Mouse (Mus musculus) adrenal gland, adult 18-20 months (tissue): Measurements from ENCODE around the gene Pcnx3. TPM values are rescaled to one million over a fixed set of nuclear protein-coding genes. Genes with fewer than 3 reads are reported as not detected.

Source experiments
- DNase-seq, 2 experiments: peaks; one replicate each; pipeline ENCODE4 v3.0.0; 2021 to 2022; ENCODE audit warnings: low spot score in 2 of 2
- total RNA-seq, 2 experiments: library from RNA; stranded (reverse); gene quantifications; 1 replicate in 1 of 2; 2 replicates in 1 of 2; pipeline ENCODE4 v1.2.3; 2021

Pcnx3 gene
- total RNA-seq, 2 experiments from 2014 or later: 84.6 to 103 TPM

DNA sequence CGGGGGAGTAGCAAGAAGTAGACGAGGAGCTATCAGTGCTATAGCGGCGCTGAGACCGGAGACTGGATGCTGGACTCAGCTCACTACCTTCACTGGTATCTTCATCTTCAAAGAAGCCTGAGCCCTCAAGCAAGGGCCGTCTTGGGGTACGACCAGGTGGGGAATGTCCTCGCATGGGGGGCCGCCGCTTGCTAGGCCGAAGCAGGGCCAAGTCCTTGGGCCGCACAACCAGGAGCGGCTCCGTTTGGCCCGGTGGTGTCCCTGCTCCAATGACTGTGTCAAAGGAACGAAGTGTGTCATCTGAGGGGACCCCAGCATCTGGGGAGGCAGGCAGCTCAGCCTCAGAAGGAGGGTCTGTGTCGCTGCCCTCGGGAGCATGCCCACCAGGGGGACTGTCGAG lies 3.3 kb downstream of the Pcnx3 start:
- DNase-seq: no peak

DNA sequence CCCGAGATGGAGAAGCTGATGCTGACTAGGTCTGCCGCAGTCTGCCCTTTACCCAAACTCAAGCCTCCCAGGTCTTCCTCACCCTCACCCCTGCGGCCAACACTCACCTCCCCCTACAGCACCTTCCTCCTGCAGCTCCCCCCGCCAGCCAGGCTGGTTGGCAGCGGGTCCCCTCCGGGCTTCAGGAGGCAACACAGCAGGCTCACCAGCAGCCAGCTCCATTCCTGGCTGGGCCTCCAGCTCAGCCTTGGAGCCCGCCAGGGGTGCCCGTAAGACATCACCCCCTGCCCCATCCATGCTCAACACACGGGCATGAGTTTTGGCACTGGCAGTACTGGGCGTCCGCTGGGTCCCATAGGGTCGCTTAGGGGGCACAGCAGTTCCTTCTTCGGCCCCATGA lies 3.7 kb downstream of the Pcnx3 start:
- no peak for DNase-seq

DNA sequence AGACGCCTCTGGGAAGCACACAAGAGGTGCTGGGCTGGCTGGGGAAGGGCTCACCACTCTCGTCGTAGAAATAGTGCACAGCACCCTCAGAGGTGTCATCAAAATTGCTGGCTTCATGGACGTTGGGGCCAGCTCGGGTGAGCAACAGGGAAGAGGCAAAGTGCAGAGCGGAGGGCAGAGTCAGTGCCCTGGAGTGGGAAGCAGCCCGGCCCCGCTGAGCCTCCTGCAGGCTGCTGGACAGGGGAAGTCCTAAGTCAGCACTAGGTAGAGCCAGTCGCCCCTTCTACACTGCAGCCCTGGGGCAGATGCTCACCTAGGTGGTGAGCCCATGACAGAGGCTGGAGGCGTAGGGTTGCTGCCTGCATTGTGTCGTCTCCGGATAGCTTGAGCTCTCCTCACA lies 4.5 kb downstream of the Pcnx3 start:
- no peak for DNase-seq

DNA sequence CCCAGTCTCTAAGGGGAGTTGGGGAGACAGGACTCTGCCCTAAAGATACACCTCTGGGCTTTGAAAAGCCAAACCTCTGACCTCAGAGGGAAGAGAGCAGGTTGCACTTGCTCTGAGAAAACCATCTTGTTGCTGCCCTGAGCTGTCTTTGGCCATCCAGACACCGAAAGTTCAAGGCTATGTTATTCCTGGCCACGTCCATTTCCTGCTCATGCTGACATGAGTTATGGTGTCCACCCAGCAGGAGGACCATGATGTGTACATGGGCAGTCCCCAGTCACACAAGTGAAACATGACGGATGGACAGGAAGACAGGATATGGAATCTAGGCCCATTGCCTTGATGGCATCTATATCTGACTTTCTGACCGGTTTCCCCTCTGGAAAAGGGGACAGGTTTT lies 8.3 kb downstream of the Pcnx3 start:
- DNase-seq: no peak

DNA sequence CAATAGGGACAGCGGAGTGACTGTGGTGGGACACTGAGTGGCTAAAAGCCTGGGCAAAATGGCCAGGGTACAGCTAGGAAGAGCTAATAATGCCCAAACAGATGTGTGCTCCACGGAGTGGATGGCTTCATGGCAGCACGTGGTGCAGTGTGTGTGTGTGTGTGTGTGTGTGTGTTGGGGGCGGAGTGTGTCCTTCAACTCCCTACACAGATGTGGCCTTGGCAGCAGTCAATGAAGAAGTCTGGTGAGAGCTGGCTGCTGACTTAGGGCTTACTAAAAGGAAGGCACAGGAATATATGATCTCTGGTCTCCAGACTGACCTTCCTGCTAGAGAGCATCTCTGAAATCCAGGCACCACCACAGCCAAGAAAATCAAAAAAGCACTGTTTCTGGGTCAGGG lies 20.3 kb downstream of the Pcnx3 start:
- no peak for DNase-seq

DNA sequence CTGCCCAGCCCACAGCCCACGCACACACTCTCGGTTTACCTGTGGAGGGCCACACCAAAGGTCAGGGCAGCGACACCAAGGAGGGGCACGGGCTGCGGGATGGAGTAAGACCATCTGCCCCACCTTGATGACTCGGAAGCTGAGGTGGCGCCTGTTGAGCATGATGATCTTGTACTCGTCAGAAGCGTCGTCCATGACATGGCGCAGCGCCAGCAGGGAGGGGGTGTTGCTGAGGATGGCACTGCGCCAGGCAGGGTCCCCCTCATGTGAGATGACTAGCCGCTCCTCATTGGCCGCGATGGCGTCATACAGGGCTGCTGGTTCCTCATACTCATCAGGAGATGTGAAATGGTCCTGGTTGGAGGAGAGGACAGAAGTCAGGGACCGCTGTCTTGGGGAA lies 22.3 kb downstream of the Pcnx3 start:
- DNase-seq: no peak

DNA sequence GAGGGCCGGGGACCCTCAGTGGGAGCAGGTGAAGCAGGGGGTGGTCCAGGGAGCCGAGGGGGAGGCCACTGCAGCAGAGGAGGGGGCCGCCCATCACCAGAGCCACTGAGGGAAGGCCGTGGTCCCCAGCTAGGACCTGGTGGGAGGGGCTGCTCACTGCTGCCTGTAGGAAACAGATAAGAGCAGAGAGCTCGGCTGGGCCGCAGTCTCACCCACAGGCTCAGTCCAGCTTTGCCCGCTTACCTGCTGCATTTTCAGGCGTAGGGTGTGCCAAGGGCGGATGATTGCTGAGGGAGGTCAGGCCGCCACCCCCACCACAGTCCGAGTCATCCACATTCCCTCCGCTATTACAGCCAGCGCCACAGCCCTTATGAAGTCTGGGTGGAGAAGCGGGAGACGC lies 23.2 kb downstream of the Pcnx3 start:
- DNase-seq: no peak

DNA sequence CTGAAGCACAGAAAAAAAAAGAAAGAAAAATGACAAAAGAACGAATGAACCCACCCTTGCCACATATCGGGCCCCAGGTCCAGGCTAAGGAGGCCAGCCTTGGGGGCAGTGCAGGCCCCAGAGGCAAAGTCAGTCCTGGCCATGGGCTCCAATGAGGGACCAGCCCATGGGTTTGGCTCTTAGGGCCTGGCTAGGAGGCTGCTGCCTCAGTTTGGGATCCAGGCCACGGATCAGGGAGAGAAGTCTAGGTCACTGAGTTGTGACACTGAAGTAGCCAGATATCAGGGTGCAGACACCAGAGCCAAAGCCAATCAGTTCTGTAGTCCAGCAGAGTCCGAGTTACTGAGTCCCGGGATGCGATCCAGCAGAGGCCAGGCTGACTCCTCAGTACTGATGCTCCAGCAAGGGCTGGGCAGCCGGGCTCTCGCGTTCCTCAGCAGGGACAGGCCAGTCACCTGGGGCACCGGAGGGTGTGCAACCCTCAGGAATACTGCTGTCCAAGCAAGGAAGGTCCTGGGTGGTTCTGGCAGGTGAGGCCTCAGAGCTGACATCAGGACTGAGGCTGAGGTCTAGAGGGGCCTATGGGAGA lies 23.9 kb downstream of the Pcnx3 start:
- no peak for DNase-seq

DNA sequence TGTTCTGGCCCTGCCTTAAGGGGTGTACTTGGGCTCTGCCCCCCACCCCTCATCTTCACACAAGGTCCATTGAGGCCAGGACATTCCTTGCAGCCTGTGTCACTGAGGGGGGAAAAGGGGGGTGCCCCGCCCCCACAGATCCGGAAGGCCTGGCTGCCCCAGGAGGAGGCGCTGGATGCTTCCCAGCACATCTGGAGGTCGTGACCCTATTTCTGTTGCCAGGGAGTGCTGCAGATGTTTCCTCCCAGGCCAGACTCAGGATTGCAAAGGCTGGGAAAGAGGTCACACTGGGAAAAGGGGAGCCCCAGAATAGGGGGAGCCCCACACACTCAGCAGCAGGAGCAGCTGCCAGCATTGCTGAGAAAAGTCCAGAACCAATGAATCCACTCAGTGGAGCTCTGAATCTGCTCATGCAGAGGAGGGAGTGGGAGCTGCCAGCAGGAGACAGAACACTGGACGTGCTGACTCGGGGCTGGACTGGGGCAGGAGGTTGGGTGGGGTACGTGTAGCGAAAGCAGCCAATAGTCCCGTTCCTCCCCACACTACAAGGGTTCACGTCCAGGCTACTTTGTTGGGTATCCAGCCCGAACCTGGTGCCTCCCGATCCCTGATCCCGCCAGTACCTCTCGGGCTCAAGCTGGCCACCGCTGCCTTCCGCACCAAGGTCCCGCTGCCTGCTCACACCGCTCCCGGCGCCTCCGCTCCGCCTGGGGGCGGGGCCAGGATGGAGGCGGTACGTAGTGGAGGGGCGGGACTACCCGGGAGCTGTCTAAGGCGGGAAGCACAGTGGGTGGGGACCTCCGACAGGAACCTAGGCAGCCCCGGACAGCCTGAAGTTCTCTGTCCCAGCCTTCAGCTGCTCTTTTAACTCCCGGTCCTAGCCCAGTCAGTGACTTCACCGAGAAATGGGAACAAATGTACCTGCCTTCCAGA lies 25.5 kb downstream of the Pcnx3 start, which contains the start of gene Sipa1:
Sipa1 (minus strand) TSS at position 727 of the 933 bp plus-strand sequence.
- DNase-seq: peak; percentile 95 to 96

DNA sequence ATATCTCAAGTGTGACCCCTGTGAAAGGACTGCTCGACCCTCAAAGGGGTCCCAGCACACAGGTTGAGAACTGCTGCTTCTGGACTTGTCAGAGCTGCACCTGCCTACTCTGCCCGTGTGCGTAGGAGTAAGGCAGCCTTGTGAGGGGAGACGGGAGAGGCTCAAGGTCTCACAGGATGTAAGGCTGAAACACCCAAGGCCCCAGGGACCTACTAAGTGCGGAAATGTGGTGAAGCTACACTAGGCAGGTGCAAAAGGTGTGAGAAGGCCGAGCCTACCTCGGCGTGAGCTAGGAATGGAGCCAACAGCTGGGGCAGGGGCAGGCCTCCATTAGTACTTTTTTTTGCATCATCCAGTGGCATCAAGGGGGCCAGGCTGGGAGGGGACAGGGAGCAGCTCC lies 26.4 kb downstream of the Pcnx3 start:
- no peak for DNase-seq

DNA sequence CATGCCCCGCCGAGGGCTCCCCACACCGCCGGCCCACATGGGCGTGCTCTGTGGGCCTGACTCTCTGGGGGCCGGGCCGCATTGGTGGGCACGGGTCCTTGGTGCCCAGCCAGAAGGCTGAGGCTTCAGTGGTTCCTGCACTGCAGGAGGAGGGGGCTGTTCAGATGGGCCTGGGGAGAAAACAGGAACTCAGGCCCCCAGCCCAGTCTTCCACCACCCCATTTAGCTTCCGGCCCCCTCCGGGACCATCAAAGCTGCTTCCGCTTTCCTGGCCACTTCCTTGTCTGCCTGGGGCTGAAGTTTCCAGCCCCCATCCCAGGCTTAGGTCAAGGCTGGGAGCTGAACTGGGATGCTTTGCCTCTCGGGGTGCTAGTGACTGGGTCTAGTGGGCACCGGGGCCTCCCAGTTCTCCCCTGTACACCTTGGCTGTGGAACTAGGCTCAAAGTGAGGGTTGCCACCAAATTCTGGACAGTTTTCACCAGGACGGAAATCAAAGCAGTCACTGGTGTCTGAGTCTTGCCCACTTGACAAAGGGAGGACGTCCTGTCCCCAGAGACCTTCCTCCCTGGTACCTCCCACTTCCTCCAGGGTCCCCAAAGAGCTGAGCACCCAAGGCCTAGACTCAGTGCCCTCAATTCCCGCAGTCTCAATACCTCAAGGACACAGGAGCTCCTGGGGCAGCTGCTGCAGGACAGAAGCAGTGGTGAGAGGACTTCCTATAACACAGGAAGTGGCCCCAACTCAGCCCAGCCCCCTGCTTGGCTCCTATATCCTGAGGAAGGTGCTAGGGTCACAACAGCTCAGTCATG lies 27.6 kb downstream of the Pcnx3 start:
- no peak for DNase-seq

DNA sequence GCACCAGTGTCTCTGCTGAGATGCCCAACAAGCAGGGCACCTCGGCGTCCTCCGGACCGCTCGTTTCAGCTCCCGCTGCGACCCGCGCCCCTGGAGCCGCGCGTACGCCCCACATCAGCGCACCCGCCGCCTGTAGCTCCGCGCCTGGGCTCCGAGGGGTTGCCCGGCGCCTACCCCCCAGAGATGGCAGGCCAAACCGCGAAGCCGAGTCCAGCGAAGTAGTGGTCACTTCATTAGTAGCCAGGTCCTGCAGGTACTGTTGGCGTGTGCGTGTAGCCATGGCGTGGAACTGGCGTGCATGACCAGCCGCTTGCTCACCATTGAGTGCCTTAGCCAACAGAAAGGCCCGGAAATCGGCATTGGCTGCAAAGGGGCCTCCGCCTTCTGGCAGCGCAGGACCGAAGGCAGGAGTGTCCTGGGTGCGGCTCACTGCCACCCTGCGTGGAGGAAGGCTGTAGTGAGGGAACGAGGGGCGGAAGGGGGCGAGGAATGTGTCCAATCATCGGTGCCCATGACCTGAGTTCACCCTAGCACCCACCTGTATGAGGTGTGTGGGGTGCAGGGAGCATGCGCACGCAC lies 33.9 kb downstream of the Pcnx3 start:
- no peak for DNase-seq

DNA sequence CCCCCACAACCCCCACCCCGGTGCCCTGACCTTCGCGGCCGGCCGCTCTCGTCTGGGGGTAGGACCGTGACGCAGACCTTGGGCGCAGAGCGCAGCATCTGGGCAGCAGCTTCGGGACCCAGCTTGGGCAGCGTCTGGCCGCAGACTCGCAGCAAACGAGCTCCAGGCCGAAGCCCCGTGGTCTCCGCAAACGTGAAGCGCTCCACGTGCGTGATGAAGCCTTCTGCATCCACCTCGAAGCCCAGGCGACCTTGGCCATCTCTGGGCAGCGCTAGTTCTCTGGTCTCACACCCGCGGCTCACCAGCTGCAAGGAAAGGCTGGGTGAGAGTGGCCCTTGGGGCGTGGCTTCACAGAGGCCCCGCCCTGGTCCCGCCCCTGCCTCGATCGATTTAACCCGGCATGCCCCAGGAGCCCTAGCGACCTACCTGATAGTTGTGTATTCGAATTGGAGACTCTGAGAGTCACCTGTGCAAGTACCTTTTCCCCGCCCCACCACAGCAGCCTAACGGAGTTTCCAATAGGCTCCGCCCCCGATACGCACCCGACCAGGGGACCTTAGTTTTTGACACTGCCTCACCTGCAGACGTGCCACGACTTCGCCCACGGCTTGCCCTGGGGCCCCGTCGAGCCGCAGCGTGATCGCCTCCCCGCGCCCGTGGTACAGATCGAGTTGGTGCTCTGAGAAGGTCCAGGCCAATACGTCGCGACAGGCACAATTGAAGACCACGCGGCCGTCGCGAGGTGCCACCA lies 34.6 kb downstream of the Pcnx3 start:
- no peak for DNase-seq

DNA sequence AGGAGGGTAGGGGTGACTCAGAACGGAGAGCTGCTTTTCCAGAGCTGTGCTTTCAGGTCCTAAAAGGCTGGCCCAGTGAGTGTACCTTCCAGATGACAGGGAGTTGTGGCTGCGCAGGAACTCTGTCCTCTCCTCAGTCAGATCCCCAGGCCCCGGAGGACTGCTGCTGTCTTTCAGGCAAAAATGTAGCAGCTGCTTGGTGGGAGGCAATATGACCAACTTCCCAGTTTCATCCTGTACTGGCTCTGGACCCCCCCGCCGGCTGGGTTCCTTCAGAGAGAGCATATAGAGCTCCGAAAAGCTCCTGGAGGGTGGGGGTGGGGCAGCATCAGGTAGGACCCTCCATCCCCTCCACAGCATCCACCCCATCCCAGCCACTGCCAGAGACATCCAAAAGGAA lies 36.1 kb downstream of the Pcnx3 start:
- no peak for DNase-seq

DNA sequence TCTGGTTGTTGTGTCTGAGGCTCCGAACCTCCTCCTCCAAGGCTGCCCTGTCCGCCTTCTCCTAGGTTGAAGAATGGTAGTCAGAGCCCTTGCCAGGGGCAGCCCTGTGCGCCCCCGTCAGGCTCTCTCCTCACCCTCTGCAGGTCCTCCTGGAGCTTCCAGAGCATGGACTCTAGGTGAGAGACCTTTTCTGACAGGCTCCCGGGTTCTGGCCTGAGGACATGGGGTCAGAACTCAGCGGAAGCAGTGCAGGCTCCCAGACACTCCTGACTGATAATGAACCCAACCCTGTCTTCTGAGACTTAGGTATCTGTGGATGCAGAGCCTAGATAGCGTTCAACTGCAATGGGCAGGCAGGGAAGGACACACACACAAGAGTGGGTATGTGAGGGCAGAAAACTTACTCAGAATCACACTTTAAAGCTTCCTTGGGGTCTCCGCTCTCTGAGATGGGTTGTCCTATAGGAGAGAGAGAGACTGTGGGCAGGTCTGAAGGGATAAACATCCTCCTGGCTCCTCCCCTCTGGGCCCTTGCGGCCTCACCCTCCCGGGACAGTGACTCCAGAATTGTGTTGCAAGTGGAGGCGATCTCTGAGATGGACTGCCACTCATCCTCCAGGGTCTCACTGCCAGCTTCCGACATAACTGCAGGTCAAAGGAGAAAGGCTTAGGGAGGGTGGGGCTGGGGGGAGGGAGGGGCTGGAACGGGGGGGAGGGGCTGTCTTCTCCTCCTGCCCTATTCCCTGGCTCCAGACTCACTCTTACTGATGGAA lies 37.0 kb downstream of the Pcnx3 start:
- DNase-seq: no peak

DNA sequence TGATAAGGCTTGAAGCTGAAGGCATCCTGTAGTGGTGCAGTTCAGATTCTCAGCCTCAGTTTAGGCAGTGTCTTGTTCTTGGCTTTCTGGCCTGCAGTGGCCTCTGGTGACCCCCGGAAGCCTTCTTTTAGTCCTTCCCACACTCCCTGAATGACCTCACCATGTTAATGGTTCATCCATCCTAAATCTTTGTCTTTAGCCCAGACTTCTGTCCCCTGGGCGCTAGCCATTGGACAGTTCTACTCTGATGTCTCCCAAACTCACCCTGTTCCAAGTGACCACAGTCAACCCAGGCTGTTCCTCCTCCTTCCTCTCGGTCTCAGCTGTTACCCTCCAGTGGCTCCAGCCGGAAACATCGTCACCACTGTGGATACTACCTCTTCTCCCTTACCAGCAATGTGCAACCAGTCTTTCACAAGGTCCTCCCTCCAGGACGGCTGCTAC lies 39.4 kb downstream of the Pcnx3 start:
- peak in 1 of 2 experiments; percentile 42 for DNase-seq

DNA sequence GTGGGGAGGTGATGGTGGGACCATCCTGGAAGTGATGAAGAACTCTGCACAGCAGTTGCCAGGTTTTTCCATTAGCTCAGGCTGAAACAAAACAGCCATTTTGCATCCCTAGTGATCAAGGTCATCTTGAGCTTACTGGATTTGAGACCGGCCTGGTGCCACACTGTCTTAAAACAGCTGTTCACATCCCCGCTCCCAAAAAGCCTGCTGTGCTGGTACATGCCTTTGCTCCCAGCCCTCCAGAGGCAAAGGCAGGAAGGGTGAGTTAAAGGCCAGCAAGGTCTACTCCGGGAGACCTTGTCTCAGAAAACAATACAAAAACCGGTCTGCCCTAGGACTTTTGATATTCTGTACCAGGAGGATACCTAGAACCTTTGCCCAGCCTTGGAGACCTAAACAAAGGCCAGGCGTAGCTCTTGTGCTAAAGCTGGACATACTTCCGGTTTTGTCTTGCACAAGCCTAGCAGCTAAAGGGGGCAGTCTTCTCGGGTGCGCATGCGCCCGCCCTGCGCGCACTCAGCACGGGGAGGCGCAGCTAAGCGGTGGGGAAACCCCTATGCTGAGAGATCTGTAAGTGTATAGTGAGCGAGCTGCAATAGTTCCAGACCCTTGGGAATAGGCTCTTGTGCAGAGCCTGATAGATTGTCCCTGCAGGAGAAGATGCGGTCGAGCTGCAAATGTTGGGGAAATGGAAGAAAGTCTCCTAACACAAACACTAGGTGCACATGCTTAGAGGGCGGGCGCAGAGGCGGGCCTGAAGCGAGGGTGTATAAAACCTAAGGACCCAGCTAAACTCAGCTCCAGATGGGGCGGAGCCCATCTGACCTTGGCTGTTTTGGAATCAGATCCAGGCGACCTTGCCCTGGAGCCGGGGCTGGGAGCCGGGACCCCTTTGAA lies 40.1 kb downstream of the Pcnx3 start:
- DNase-seq: peak; percentile 77

DNA sequence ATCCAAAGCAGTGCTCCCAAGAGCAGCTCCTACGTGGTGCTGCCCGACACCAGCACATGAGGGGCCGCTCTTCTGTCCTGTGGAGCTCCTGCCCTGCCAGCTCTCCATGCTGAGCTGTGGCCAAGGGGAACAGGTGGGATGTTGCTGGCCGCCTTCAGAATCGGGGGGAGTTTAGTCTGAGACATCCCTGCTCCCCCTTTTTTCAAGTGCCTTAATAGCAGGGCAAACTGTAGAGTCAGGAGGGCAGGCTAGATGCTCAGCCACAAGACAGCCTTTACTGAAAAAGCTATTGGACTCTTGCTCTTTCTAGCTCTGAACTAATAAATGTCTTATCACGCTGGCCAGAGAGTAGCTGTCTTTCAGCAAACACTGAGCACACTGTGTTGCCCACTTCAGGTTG lies 40.9 kb downstream of the Pcnx3 start:
- DNase-seq: no peak
